In genomic region chr9:58198801-58199371, GRCm38 (mm10) we compare ENCODE assay signal across 8 mouse cellular contexts. TPM values are rescaled to one million over a fixed set of nuclear protein-coding genes. Genes with fewer than 3 reads are reported as not detected.
DNase-seq lines count a peak whose midpoint lies in the region; ATAC-seq and TF ChIP-seq lines count a peak whose summit lies in the region.

No protein-coding gene starts in this region.

- DNase-seq in kidney, postnatal 0 days (ENCODE audit: low spot score): no peak
- no peak for DNase-seq in kidney, adult 18-20 months
- peak; percentile 72 for DNase-seq in thymus, postnatal 4 days
- DNase-seq in adipocyte (ENCODE audit: low spot score): no peak
- DNase-seq in gastrocnemius, adult 18-20 months (ENCODE audit: low spot score): no peak

- no peak for ATAC-seq in kidney, postnatal 0 days (replicated peaks; ENCODE audit: low FRiP score, low read depth)
- no peak for ATAC-seq in embryonic facial prominence, embryonic 13.5 days (ENCODE audit: insufficient number of reproducible peaks, insufficient read depth, low FRiP score, low TSS enrichment, low read depth)
- ATAC-seq in limb, embryonic 12.5 days (ENCODE audit: insufficient number of reproducible peaks, insufficient read depth, low FRiP score, low TSS enrichment, low read depth): no peak

- H3K27ac ChIP-seq in kidney, postnatal 0 days: no peak overlapping the region
- H3K27ac ChIP-seq in bone marrow, adult 2 months (ENCODE audit: control insufficient read depth, insufficient read depth, low read depth, low read length, poor library complexity): peak overlapping the region; percentile 24; the same call in 1 of the 2 replicates
- H3K27ac ChIP-seq in embryonic facial prominence, embryonic 13.5 days: no peak overlapping the region
- H3K27ac ChIP-seq in limb, embryonic 12.5 days: no peak overlapping the region

- 4% methylated on average over 38 of the region's 38 CpGs for WGBS in kidney, postnatal 0 days
- WGBS in bone marrow, adult 2 months: 5% methylated on average over 38 of the region's 38 CpGs
- under 1% methylated on average over 38 of the region's 38 CpGs for WGBS in embryonic facial prominence, embryonic 13.5 days
- 1% methylated on average over 38 of the region's 38 CpGs for WGBS in limb, embryonic 12.5 days

- TF ChIP-seq CTCF in kidney, postnatal 0 days (IDR thresholded peaks at IDR 0.05; ENCODE audit: low read depth): 0 out of 2 replicates have a peak, but pooled peaks have one; percentile 2
- no peak for TF ChIP-seq CTCF in bone marrow, adult 2 months (IDR thresholded peaks at IDR 0.05; ENCODE audit: control insufficient read depth, insufficient read depth, low read length)

- H3K9ac ChIP-seq in kidney, postnatal 0 days (ENCODE audit: low read depth, low read length): no peak overlapping the region
- 0 out of 2 replicates have a peak overlapping the region, but pooled peaks have one; percentile 11 for H3K9ac ChIP-seq in embryonic facial prominence, embryonic 13.5 days
- H3K9ac ChIP-seq in limb, embryonic 12.5 days (replicated peaks): peak overlapping the region; percentile 32; the same call in 1 of the 2 replicates

- TF ChIP-seq POLR2A in bone marrow, adult 2 months (IDR thresholded peaks at IDR 0.05; ENCODE audit: borderline replicate concordance, control insufficient read depth, low read depth, low read length): no peak

- H3K36me3 ChIP-seq in kidney, postnatal 0 days (ENCODE audit: insufficient read depth, low read length): no peaks in the 10 kb centered on the region
- H3K36me3 ChIP-seq in embryonic facial prominence, embryonic 13.5 days: no peaks in the 10 kb centered on the region
- H3K36me3 ChIP-seq in limb, embryonic 12.5 days: no peaks in the 10 kb centered on the region

- no peaks in the 10 kb centered on the region for H3K9me3 ChIP-seq in kidney, postnatal 0 days (replicated peaks; ENCODE audit: low read length)
- H3K9me3 ChIP-seq in embryonic facial prominence, embryonic 13.5 days: no peaks in the 10 kb centered on the region
- H3K9me3 ChIP-seq in limb, embryonic 12.5 days: no peaks in the 10 kb centered on the region

- H3K4me3 ChIP-seq in kidney, postnatal 0 days (replicated peaks; ENCODE audit: low read depth, low read length): no peak overlapping the region; the same call in 1 of the 2 replicates
- no peak overlapping the region for H3K4me3 ChIP-seq in bone marrow, adult 2 months (replicated peaks; ENCODE audit: control insufficient read depth, low read depth, low read length)
- peak overlapping the region; percentile 36 for H3K4me3 ChIP-seq in embryonic facial prominence, embryonic 13.5 days
- peak overlapping the region; percentile 32 for H3K4me3 ChIP-seq in limb, embryonic 12.5 days (replicated peaks)

- peaks cover 16% of the 10 kb centered on the region for H3K4me1 ChIP-seq in kidney, postnatal 0 days (replicated peaks; ENCODE audit: insufficient read depth, low read length)
- no peaks in the 10 kb centered on the region; the same call in 1 of the 2 replicates for H3K4me1 ChIP-seq in bone marrow, adult 2 months (ENCODE audit: control insufficient read depth, insufficient read depth, low read length)
- peaks cover 71% of the 10 kb centered on the region for H3K4me1 ChIP-seq in embryonic facial prominence, embryonic 13.5 days
- H3K4me1 ChIP-seq in limb, embryonic 12.5 days (replicated peaks): peaks cover 91% of the 10 kb centered on the region

- peak overlapping the region; percentile 8 for H3K4me2 ChIP-seq in kidney, postnatal 0 days (ENCODE audit: low read length)
- peak overlapping the region; percentile 63 for H3K4me2 ChIP-seq in embryonic facial prominence, embryonic 13.5 days
- H3K4me2 ChIP-seq in limb, embryonic 12.5 days: peak overlapping the region; percentile 53

- peaks cover 86% of the 10 kb centered on the region for H3K27me3 ChIP-seq in kidney, postnatal 0 days (ENCODE audit: insufficient read depth, low read length)
- peaks cover 100% of the 10 kb centered on the region for H3K27me3 ChIP-seq in embryonic facial prominence, embryonic 13.5 days
- H3K27me3 ChIP-seq in limb, embryonic 12.5 days: peaks cover 100% of the 10 kb centered on the region

RNA-seq across cellular contexts. Expression of gene Islr, which starts 5.2 kb away (rescaled TPM):
- polyA plus RNA-seq in kidney, postnatal 0 days (2015; fragmentation: Nextera tagmentation; extraction: Ambion mirVana): 54.0 and 60.4 TPM in 2 replicates
- 4.2 and 6.3 TPM in 2 replicates for polyA plus RNA-seq in bone marrow, adult 2 months (2011; ENCODE audit: insufficient read depth, insufficient read length, low replicate concordance, missing spikeins)
- 75.6 and 79.6 TPM in 2 replicates for polyA plus RNA-seq in embryonic facial prominence, embryonic 13.5 days (2015; fragmentation: Nextera tagmentation; extraction: Ambion mirVana)
- 109 and 120 TPM in 2 replicates for polyA plus RNA-seq in limb, embryonic 12.5 days (2016; fragmentation: Nextera tagmentation; extraction: Ambion mirVana)
- 10 to 100 TPM; 15.6 to 20.8 TPM for total RNA-seq in gastrocnemius, adult 18-20 months (2021)

RNA-seq across cellular contexts. Expression of gene Islr2, which starts 5.2 kb away (rescaled TPM):
- polyA plus RNA-seq in kidney, postnatal 0 days (2015; fragmentation: Nextera tagmentation; extraction: Ambion mirVana): 0.04 and 0.13 TPM in 2 replicates
- 0.49 TPM in 1 of 2 replicates, not detected in the other for polyA plus RNA-seq in bone marrow, adult 2 months (2011; ENCODE audit: insufficient read depth, insufficient read length, low replicate concordance, missing spikeins)
- 0.76 and 1.4 TPM in 2 replicates for polyA plus RNA-seq in embryonic facial prominence, embryonic 13.5 days (2015; fragmentation: Nextera tagmentation; extraction: Ambion mirVana)
- polyA plus RNA-seq in limb, embryonic 12.5 days (2016; fragmentation: Nextera tagmentation; extraction: Ambion mirVana): 1.4 and 1.8 TPM in 2 replicates
- total RNA-seq in gastrocnemius, adult 18-20 months (2021): 1 to 10 TPM; 1.6 to 1.9 TPM

RNA-seq across cellular contexts. Expression of gene Pml, which starts 50.7 kb away (rescaled TPM):
- polyA plus RNA-seq in kidney, postnatal 0 days (2015; fragmentation: Nextera tagmentation; extraction: Ambion mirVana): 14.3 and 15.2 TPM in 2 replicates
- polyA plus RNA-seq in bone marrow, adult 2 months (2011; ENCODE audit: insufficient read depth, insufficient read length, low replicate concordance, missing spikeins): 48.3 and 92.4 TPM in 2 replicates
- polyA plus RNA-seq in embryonic facial prominence, embryonic 13.5 days (2015; fragmentation: Nextera tagmentation; extraction: Ambion mirVana): 14.4 and 15.2 TPM in 2 replicates
- polyA plus RNA-seq in limb, embryonic 12.5 days (2016; fragmentation: Nextera tagmentation; extraction: Ambion mirVana): 16.1 and 18.4 TPM in 2 replicates
- 1 to 10 TPM; 3.2 to 4.7 TPM for total RNA-seq in gastrocnemius, adult 18-20 months (2021)

RNA-seq across cellular contexts. Expression of gene Stoml1, which starts 54.1 kb away (rescaled TPM):
- polyA plus RNA-seq in kidney, postnatal 0 days (2015; fragmentation: Nextera tagmentation; extraction: Ambion mirVana): 36.6 and 37.6 TPM in 2 replicates
- 14.4 and 24.5 TPM in 2 replicates for polyA plus RNA-seq in bone marrow, adult 2 months (2011; ENCODE audit: insufficient read depth, insufficient read length, low replicate concordance, missing spikeins)
- 43.1 and 45.0 TPM in 2 replicates for polyA plus RNA-seq in embryonic facial prominence, embryonic 13.5 days (2015; fragmentation: Nextera tagmentation; extraction: Ambion mirVana)
- polyA plus RNA-seq in limb, embryonic 12.5 days (2016; fragmentation: Nextera tagmentation; extraction: Ambion mirVana): 33.6 and 35.3 TPM in 2 replicates
- 1 to 10 TPM; 6.8 to 7.3 TPM for total RNA-seq in gastrocnemius, adult 18-20 months (2021)

Comparison
In these comparisons a context has a peak if more than half of its experiments do, and no peak if none do; other contexts are left out.
1. H3K4me2 ChIP-seq: peak in every context shown above with its lines; median percentile 63 in embryonic facial prominence, embryonic 13.5 days; 53 in limb, embryonic 12.5 days; 8 in kidney, postnatal 0 days.
2. H3K4me3 ChIP-seq: peak in embryonic facial prominence, embryonic 13.5 days (single experiment) and limb, embryonic 12.5 days (single experiment); none in kidney, postnatal 0 days (single experiment) and bone marrow, adult 2 months (single experiment).